Mouse (Mus musculus): Measurements from ENCODE around the gene Cfap157.

The Cfap157 gene

DNA sequence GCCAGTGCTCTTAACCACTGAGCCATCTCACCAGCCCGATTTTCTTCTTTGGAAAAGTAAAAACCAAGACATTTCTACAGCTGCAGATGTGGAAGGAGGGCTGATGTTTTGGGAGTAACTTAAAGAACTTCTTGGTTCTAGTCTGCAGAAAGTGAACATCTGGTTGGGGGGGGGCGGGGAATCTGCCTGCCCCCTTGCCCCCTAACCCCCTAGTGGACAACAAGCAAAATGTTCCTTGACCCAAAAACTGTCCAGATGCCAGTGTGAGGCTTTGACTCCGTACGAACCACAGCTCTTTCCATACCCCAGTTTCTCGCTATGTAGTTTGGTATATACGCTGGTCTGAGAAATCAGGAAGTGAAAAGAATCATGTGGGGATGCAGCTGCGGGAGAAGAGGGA is 34.0 kb downstream of the Cfap157 start:
- DNase-seq (ENCODE audit: low spot score), result no peak

- no peak for DNase-seq (ENCODE audit: low spot score)
Observed at GRCm38 (mm10) chr2:32749082-32749481, 35.1 kb downstream of the Cfap157 start.

DNA sequence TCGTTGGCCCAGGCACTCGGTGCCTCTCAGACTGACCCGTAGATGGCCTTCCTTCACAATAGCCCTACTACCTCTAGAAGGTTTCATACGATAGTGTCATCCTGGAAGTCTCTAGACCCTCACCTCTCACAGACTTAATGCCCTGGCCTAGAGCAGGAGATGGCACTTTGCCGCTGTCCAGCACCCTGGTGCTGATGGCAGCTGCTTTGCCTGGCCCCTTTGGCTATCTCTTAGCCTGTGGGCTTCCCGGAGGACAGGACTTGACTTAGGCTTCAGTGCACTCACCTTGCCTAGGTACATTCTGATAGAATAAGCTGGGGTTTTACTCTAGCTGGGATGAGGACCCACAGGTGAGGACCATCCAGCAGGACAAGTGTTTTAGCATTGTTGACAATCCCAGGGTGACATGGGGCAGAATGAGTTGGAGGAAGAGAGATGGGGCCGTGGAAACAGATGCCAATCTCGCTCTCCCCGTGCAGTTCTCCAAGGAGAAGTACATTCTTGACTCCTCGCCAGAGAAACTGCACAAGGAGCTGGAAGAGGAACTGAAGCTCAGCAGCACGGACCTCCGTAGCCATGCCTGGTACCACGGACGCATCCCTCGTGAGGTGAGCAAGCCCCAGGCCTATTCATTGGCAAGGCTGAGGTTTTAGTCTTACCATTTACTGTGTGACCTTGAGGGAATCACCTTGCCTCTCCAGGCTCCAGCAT is 39.8 kb downstream of the Cfap157 start:
- DNase-seq (ENCODE audit: low spot score), result no peak

GRCm38 (mm10) chr2:32742173-32742531 is 42.1 kb downstream of the Cfap157 start:
- DNase-seq (ENCODE audit: low spot score), result no peak

DNA sequence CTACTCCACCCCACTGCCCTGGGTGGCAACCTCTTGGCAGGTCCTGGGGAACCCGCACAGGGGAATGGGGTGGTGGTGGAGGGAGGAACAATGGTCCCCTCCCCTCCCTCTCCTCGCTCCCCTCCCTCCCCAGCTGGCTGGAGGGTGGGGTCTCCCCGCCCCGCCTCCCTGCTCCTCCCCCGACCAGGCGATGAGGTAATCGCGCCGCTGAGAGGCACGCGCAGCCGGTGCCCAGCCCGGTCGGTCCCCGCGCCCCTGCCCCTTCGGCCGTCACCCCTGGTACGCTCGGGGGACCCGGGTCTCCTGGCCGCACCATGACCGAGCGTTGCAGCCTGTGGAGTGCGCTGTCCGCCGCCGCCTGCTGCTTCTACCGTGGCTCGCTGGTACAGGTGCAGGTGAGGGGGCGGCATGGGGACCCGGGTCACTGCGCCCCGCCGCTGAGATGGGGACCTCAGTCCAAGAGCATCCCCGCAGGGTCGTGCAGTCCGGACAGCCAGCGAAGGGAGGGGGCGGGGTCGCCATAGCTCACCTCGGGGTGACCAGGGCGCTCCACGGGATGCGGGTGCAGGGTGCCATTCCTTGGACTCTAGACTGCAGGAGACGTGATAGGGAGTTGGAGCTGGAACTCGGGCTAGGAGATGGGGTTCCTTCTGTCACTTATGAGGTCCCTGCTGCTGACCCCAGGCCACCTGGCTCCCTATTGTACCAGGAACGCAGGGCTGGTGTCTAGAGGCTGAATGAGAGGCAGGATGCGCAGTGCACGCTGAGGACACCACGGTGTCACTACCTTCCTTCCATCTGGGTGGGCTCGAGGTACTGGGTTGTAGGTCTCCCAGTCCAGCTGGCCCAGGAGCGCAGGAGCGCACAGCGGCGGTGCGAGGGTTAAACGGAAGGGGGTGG is 42.7 kb downstream of the Cfap157 start:
- DNase-seq (ENCODE audit: low spot score), result peak; percentile 48

GRCm38 (mm10) chr2:32740916-32741272 is 43.3 kb downstream of the Cfap157 start, which contains the start of gene 6330409D20Rik:
TSS of gene 6330409D20Rik (minus strand) at chr2:32741016.
- DNase-seq (ENCODE audit: low spot score), result no peak

GRCm38 (mm10) chr2:32739311-32739710 is 44.9 kb downstream of the Cfap157 start:
- DNase-seq (ENCODE audit: low spot score), result no peak

GRCm38 (mm10) chr2:32737008-32737407 is 47.2 kb downstream of the Cfap157 start:
- DNase-seq (ENCODE audit: low spot score), result no peak

GRCm38 (mm10) chr2:32736306-32736829 is 47.9 kb downstream of the Cfap157 start:
- no peak for DNase-seq (ENCODE audit: low spot score)

GRCm38 (mm10) chr2:32734933-32735332 is 49.3 kb downstream of the Cfap157 start:
- DNase-seq (ENCODE audit: low spot score), result no peak

GRCm38 (mm10) chr2:32734480-32734879 is 49.7 kb downstream of the Cfap157 start:
- no peak for DNase-seq (ENCODE audit: low spot score)

GRCm38 (mm10) chr2:32732695-32733094 is 51.5 kb downstream of the Cfap157 start:
- DNase-seq (ENCODE audit: low spot score), result no peak

DNA sequence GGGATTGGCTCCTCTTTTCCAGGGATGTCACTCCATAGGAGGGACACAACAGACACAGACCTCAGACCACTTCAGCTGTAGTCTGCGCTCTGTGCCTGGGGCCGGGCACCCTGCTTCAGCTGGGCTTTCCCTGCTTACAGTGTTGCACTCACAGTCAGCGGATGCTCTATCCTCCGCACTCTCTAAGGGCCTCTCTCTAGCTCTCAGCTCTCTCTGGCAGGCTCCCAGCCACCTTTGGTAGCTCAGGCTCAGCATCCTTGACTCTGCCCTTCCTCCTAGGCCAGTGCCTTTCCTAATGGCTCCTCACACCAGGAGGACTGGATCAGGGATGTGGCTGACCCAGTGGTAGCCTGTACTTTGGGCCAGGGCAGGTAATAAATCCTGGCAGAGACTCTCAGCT is 52.3 kb downstream of the Cfap157 start:
- no peak for DNase-seq (ENCODE audit: low spot score)

DNA sequence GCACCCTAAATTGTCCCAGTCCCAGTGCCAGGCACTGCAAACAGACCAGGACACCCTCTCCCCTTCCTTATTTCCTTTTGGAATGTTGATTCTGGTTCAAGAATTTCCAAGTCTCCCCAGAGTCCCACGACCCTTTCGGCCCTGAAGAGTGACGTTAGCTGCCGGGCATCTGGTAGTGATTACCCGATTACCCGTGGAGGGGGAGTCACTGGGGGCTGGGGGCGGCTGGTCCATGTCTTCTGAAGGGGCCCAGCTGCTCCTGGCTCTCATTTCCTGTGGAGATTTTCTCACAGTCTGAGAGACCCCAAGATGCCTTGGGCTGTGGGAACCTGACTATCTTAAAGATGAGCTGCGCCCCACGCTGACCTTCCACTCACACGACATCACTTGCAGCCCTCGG is 53.4 kb downstream of the Cfap157 start:
- DNase-seq (ENCODE audit: low spot score), result no peak

GRCm38 (mm10) chr2:32729547-32729946 is 54.7 kb downstream of the Cfap157 start:
- no peak for DNase-seq (ENCODE audit: low spot score)

DNA sequence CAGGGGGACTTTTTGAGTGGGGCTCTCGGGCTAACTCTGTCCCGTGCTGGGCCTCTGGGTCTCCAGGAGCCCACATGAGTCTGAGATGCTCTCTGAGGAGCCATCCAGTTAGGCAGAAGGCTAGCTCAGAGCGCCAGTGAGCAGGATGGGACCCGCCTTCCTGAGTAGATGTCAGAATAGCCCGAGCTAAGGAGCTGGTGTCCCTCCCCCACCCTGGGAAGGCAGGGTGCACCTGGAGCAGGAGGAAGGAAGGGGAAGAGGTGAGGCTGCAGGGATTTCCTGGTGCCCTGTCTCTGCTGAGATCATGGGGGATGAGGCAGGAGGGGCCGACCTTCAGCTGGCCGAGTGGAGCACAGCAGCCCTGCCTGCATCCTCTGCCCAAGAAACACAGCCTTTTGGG is 55.8 kb downstream of the Cfap157 start:
- no peak for DNase-seq (ENCODE audit: low spot score)

- peak; percentile 87 for DNase-seq (ENCODE audit: low spot score)
Observed at GRCm38 (mm10) chr2:32727435-32727834, 56.8 kb downstream of the Cfap157 start.
